Mouse (Mus musculus): Measurements from ENCODE around the gene Rogdi.

The Rogdi gene

DNA sequence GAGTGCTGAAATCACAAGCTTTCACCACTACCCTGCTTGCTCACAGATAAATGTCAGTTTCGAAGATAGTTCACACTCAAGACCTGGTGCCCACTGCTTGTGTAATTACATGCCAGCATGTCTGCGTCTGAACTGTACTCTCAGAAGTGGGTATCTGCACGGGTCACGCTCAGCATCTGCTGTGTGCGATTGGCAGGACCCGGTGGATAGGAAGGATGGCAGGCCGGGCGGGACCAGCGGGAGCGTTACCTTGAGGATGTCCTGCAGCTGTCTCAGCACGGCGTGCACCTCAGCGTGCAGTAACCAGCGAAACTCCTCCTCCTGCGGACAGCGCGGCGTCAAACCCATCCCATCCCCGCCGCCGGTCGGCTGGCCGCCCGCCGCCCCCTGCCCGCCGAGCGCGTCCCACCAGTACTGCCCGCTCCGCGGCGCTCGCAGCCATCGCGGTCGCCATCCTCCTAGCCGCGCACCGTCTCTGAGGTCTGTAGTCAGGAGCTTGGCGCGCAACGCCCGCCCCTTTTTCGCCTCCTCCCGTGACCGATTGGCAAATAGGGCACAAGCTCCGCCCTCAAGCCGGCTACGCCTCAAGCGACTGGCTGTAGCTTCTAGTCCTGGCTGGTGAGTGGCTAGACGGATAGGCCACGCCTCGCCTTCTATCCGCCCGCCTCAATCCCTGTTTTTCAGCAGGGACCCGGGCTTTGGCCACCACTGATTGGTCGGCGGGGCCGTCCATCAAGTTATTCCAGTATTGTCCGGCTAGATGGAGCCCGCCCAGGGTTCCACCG lies at the start of gene Rogdi:
Gene Rogdi, minus strand, starts transcription at position 500 of the 785 bp plus-strand sequence.
- in situ Hi-C loops (cut with MboI, MseI): no loop called here

DNA sequence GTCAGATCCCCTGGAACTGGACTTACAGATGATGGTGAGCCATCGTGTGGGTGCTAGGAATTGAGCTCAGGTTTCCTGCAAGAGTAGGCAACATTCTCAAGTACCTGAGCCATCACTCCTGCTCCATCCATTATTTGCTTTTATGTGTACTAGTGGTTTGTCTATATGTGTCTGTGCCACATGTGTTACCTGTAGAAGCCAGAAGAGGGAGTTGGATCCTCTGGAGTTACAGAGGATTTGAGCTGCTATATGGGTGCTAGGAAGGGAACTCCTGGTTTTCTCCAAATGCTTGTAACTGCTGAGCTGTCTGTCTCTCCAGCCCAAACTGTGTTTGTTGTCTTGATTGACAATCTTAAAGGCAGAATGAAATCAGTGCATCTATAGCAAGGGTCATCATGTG lies 44.8 kb upstream of the Rogdi start:
- in situ Hi-C loops (cut with MboI, MseI): no loop called here

DNA sequence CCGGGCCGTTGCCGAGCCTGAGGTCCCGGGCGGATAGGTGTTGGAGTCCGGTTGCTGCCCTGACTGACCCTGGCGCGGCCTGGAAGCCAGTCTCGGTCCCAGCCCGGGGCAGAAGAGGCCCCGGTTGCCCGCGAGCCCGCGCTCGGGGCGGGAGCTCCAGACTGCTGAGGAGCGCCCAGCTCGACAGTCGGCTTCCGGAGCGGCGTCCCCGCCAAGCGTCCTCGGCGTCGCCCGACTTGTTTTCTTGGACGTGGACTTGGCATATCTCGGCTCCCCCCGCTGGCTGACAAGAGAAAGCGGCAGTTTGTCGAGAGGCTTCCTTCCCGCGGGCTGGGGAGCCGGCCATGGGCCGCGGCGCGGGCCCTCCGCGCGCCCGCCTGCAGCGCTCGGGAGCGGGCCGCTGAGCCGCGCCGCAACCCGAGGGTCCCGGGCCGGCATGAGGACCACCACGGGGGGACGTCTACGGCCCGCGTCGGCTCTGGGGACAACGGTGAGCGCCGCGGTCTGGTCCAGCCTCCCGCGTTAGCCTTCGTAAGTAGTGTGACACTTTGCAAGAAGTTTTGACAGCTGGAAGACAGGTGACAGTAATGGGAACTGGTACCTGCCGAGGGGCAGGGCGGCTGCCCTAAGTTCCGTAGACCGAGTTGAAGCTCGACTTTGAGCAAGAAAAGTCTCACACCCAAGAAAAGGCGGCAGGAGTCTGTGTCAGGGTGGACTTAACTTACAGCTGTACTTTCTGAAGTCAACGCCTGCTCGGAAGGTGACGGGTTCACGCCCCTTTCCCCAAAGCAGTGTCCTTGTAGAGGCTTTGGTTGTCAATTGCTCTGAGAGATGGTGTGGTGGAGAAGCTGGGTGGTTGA lies 37.1 kb upstream of the Rogdi start:
- in situ Hi-C loops (cut with MboI, MseI): no loop called here

DNA sequence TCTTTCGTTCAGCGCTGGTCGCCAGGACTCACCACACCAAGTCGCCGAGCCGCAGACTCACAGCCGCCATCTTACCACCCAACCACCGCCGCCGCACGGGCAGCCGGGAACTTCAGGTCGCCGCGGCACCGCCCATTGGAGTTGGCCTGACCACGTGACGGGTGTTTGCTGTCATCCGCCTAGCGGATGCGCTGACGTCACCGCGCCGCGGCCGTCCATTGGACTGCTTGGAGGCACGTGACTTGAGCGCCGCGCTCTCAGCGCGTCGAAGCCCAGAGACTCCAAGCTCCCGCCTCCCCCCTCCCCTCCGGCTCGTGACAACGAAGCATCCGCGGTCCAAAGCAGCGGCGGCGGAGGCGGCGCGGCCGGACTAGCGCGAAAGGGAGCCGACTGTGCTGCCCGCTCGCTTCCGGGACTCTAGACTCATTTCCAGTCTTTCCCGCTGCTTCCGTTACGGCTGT lies 36.5 kb upstream of the Rogdi start, which contains the start of the genes Glyr1 and Ubn1:
Gene Glyr1, minus strand, starts transcription at position 90 of the 461 bp plus-strand sequence.
Gene Ubn1, plus strand, starts transcription at position 284 of the 461 bp plus-strand sequence.
- in situ Hi-C loops (cut with MboI, MseI): no loop called here

DNA sequence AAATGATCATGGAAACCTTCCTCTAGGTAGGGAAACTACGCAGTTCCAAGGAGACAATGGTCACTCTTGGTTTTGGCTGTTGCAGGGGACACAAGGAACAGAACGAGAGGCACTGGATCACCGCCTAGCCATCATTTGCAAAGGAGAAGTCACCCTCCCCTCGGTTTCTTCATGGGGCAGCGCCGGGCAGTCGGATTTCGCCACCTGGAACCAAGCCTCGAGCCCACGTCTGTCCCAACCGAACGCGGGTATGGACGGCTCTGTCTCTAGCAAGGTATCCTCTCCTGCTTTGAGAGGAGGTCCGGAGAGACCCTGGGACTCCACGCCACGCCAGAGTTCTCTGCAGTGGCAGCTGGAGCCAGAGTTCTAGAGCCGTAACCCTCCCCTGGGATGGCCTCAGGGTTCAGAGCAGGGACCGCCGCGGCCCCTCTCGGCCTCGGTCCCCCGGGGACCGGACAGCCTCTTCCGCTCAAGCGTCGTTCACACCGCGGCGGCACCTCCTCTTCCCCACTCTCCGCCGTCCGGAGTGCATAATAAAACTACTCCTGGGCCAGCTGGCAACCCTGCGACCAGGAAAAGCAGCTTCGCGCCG lies 35.9 kb upstream of the Rogdi start:
- in situ Hi-C loops (cut with MboI, MseI): no loop called here

DNA sequence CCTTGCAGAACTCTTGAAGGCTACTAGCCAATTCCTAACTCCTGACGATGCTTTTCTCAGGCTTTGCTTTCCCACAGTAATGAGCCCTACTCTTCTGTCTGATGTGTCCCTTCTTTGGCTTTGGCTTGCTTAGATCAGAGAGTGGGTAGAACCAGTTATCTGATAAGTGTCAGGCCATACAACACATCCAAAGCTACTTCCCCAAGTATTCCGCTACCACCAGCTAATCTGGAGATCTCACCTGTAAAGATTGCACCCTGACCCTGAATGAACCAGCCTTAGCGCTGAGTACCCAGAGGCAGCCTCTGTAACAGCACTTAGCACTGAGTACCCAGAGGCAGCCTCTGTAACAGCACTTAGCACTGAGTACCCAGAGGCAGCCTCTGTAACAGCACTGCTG lies 32.0 kb upstream of the Rogdi start:
- in situ Hi-C loops (cut with MboI, MseI): no loop called here

DNA sequence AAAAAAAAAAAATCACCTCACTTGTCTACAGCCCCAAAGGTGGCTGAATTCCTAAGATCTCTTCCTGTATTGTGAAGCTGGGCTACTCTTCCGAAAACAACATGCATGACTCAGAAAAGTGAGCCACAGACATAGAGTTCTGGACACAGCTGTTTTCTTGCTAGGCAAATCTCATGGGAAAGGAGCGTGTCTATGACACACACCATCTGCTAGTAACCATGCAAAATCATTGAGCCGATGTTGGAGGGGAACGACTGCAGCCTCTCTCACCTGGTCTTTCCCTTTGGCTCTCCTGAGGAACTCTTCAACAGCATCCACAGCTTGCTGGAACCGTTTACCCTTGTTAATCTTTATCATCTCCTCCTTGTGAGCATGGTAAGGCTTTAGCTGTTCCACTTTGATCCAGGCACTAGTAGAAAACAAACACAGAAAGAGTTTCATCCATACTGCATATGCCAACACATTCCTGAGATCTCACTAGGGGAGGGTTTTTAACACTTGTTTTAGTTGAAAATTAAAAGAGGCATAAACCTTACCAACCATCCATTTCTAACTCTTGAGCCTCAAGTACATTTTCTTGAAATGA lies 23.4 kb upstream of the Rogdi start:
- in situ Hi-C loops (cut with MboI, MseI): no loop called here

DNA sequence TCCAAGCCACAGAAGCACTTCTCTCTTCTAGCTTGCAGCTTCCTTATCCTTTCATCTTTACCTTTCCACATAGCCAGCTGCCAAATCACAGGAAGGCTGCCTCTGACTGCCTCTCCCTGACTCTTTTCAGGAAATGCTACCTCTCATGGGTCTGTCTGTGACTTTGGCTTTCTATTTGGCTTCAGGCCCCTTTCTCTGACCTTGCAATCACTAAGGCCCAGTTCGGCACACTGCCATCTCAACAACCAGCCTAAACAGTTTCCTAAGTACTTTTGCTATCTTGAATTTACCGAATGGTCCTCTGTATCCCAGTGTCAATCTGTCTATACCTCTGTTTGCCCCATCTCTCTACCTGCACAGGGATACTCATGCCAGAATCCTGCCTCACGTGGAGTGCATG lies 22.2 kb upstream of the Rogdi start:
- in situ Hi-C loops (cut with MboI, MseI): no loop called here

DNA sequence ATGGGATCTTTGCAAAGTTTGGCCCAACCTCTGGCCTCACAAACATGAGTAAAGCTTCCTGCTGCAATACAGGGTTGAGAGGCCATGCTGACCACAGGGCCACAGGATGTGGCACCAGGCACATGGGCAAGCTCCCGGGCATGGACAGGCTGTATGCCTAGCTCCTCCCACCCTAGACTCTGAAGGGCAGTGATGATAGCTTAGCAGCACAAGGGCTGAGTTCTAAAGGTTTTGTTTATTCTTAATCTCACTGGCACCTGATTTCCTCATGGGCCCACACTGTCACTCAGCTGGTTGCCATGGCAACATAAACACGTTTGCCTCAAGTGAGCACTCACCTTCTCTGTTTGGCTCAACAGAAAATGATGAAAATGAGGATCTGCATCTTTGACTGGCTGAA lies 16.5 kb upstream of the Rogdi start:
- in situ Hi-C loops (cut with MboI, MseI): no loop called here

DNA sequence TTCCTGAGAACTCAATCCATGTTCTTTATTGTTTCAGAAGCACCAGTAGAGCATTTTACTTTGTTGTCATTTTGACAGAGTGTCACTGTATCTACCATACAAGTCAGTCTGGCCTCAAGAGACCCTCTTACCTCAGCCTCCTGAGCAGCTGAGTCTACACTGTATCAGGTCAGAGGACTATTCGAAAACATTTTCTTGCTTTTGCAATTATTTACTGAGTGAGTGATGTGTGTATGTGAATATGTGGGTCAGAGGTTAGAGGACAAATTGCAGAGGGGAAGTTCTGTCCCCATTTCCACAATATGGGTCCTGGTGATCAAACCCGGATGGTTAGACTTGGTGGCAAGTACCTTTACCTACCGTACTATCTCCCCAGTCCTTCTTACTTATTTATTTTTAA lies 10.7 kb upstream of the Rogdi start:
- in situ Hi-C loops (cut with MboI, MseI): no loop called here

DNA sequence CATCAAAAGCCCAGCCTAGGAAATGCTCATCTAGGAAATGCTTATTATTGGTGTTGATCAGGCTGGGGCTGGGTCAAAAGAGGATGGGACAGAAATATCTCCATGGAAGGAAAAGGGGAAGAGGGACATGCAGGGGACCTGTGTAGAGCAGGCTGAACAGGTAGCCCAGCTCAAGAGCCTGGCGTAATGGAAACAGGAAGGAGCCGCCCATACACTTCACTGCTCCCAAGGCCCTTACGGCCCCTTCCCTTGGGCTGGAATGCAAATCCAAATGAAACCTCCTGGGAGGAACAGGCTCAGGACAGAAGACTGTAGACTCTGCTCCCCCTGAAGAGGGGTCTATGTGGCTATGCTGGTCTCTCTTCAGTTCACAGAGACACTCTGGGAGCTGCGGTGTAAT lies 1.2 kb upstream of the Rogdi start:
- in situ Hi-C loops (cut with MboI, MseI): no loop called here

DNA sequence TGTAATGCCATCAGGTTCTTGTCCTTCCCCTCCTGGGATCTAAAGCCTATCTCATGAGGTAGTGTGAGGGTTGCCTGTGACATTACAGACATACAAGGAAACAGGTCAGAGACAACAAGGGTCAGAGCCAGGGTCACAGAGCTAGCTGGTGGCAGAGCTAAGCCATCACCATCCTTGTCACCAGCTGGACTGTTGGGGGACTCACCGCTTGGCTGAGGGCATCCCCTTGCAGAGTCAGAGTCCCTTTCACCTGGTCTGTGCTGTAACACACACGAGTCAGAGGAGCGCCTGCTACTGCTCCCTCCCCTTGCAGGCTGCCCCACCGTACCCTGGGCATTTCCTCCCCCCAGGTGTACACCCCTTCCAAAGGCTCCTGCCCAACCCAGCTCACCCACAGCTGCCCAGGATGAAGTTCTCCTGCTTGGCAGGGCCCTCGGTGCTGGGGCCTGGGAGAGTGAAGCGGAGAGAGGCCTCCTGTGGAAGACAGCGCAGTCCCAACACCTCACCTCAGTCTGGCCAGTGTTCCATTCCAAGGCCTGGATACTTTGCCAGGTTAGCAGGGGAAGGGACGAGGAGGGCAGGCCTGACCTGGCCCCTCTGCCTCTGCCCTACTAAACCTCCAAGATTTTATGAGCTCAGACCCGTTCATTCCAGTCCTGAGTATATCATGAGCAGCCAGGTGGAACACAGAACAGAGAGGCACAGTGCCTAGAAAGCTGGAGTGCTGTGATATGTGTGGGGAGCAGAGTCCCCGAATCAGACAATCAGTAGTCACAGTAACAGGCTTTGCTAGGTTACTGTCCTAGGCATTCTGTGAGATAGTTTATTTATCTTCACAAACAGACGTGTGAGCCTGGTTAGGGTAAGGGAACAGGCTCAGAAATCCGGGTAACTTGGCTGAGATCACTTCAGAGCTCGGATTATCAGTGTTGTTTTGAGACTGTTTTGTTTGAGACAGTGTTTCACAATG lies 1.0 kb downstream of the Rogdi start:
- in situ Hi-C loops (cut with MboI, MseI): no loop called here

DNA sequence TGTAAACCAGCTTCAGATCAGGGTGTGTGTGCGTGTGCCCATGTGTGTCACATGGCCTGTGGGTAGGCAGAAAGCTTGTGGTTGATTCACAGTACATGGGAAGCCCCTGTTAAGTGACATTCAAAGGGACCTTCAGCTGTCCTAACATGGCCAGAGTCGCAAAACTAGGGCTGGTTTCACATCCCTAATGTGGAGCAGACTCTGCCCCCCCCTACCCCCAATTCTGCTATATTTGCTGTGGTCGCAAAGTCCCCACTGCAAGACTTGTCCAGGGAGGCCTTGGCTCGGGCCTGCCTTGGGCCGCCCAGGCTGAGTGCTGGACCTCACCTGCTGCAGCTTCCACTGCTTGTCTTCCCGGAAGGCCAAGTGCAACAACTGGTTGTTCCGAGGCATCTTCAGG lies 2.1 kb downstream of the Rogdi start:
- in situ Hi-C loops (cut with MboI, MseI): no loop called here

DNA sequence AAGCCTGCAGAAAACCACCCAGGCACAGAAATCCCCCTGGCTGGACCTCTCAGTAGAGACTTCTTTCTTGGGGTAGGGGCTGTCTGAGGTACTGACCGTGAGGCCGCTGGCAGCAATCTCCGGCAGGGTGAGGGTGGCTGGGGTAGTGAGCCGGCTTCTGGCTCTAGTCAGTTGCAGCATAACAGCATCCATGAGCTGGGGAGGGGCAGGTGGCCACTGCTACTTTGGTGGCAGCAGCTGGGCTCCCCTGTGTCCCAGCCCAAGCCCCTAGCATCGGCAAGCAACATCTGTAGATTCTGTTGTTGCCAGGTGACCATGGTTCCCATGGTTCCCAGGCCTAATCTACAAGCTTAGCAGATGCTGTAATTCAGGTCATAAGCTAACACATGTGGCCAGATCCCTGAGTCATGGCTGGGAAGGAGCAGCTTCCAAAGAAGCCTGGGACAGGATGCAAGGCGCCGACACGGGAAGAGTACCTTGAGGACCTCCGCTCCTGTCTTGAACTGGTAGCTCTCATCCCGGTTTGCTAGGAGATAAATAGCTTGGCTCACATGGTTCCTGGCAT lies 2.9 kb downstream of the Rogdi start:
- in situ Hi-C loops (cut with MboI, MseI): no loop called here

DNA sequence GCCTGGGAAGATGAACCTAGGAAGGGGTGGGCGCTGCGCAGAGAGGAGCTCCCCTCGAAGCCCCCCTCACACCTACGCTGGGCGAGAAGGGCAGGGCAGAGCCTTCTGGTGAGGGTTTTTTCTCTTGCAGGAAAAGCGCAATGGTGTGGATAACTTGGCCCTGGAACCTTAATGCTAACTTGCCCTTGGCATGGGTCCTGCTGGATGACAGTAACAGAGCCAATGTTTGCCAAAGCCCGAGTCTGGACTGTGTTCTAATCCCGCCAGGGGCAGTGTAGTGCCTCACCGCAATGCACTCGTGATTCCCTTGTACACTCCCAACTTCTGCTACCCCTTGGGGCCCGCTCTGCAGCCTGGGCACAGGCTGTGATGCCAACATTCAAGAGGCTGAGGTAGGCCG lies 5.3 kb downstream of the Rogdi start:
- in situ Hi-C loops (cut with MboI, MseI): no loop called here

DNA sequence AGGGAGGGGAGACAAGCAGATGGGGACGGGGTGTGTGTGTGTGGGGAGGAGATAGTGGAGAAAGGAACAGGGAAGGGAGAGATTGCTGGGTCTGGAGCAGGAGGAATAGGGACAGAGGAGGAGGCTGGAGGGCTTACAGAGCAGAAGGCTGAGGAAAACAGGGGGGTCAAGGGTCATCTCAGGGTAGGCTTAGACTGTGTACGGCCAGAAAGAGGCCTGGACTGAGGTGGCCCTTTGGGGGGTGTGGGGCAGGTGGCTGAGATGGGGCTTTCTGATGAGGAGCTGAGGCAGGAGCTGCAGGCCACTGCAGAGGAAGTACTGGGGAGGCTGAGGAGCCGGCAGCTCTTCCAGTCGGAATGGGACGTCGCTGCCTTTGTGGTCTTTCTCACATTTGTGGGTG lies 5.9 kb downstream of the Rogdi start:
- in situ Hi-C loops (cut with MboI, MseI): no loop called here

DNA sequence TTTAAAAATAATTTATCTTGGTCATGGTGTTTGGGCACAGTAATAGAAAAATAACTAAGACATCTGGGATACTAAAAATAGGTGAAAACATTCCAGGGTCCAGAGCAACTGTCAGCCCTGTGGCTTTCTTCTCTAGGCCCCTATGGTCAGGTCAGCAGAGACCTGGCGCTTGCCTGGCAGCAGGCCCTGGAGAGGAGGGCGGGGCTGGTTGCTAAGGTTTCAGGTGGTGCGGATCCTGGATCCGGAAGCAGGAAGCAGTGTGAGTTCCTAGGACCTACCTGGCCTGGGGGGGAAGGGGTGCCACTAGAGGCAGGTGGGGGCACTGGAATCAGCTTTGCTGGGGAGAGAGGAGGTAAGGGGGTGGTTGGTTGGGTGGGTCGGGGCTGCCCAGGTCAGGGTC lies 6.3 kb downstream of the Rogdi start, which contains the start of gene Smim22:
Gene Smim22, plus strand, starts transcription at position 222 of the 400 bp plus-strand sequence.
- in situ Hi-C loops (cut with MboI, MseI): no loop called here

DNA sequence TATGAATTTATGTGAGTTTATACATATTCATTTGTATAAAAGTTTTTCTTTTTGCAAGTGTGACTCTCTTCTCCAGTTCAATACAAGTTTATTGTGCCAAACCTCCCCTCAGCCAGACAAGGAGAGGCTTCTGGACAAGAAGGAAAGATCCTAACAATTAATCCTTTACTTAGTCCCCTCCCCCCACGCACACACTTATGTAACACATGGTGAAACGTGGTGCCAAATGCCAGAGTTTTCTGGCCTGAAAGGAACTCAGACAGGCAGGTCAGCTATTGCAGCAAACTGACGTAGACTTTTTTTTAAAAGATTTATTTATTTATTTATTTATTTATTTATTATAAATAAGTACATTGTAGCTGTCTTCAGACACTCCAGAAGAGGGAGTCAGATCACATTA lies 12.7 kb downstream of the Rogdi start:
- in situ Hi-C loops (cut with MboI, MseI): no loop called here

DNA sequence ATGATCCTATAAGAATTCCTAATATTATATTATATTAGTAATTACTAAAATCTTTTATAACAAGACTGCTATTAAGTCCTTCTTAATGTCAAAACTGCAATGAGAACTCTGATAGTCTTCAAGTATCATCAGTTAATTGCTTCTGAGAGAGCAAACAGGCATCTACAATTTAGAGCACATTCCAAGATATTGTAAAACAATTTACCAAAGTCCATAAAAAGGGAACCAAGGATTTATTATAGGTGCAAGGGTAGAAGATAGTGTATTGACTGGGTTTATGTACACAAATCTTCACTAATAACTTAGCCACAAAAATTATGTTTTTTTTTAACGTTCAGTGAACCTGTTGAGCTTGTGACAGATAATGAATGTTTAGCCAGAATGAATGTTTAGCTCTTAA lies 14.4 kb downstream of the Rogdi start:
- in situ Hi-C loops (cut with MboI, MseI): no loop called here

DNA sequence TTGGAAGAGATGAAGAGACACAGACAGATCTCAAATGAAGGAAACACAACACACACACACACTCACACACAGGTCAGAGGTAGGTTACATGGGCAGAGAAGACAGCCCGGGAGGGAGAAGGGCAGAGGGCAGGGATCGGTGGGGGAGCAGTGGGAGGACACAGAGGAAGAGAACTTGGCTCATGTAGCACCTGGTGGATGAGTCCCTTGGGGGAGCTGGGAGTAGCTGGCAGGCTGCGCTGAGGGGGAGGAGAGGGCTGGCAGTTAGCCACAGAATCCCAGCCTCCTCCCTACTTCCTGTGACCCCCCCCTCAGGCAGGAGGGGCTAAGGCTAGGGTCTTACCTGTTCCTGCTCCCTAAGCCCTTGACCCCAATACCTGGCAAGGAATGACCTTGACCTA lies 15.8 kb downstream of the Rogdi start, which contains the start of gene Sept12:
Gene Sept12, minus strand, starts transcription at position 300 of the 400 bp plus-strand sequence.
- in situ Hi-C loops (cut with MboI, MseI): no loop called here

Data from T-helper 2 cell (primary cell).